Mouse (Mus musculus) forelimb bud, embryonic 11.5 days (tissue): ENCODE measurements around the gene Bag6.

ENCODE experiments used
- DNase-seq: peaks from one replicate; pipeline ENCODE4 v3.0.0-alpha.2; 2012; ENCODE audit warnings: low read depth, low spot score

Bag6 gene

GRCm38 (mm10) chr17:35194844-35195630 is 60.1 kb downstream of the Bag6 start:
- DNase-seq = no peak

GRCm38 (mm10) chr17:35195631-35196320 is 60.8 kb downstream of the Bag6 start:
- peak; percentile 69 for DNase-seq

GRCm38 (mm10) chr17:35196321-35196641 is 61.3 kb downstream of the Bag6 start:
- DNase-seq = no peak
